Mouse (Mus musculus) testis, adult 2 months (tissue): Measurements from ENCODE around the gene Acsl1.

Source experiments
- CTCF ChIP-seq: fragments of 200-500 bp; IDR thresholded peaks from 2 replicates; pipeline ENCODE4 v1.5.1; 2012; ENCODE audit warnings: low read depth, mild to moderate bottlenecking, inconsistent platforms, low read length, moderate library complexity; ENCODE audit not compliant: control insufficient read depth, insufficient read depth, insufficient replicate concordance
- POLR2A ChIP-seq: fragments of 200-500 bp; IDR thresholded peaks from 2 replicates; pipeline ENCODE4 v1.6.1; 2012; ENCODE audit warnings: low read depth, mild to moderate bottlenecking, inconsistent platforms, low read length, moderate library complexity; ENCODE audit not compliant: control insufficient read depth

- no peak for TF ChIP-seq CTCF
- TF ChIP-seq POLR2A = no peak
Measured at GRCm38 (mm10) chr8:46543191-46543590, 72.4 kb downstream of the Acsl1 start.
